Comparison of ENCODE assay signal across 32 mouse cellular contexts in the genomic region with DNA sequence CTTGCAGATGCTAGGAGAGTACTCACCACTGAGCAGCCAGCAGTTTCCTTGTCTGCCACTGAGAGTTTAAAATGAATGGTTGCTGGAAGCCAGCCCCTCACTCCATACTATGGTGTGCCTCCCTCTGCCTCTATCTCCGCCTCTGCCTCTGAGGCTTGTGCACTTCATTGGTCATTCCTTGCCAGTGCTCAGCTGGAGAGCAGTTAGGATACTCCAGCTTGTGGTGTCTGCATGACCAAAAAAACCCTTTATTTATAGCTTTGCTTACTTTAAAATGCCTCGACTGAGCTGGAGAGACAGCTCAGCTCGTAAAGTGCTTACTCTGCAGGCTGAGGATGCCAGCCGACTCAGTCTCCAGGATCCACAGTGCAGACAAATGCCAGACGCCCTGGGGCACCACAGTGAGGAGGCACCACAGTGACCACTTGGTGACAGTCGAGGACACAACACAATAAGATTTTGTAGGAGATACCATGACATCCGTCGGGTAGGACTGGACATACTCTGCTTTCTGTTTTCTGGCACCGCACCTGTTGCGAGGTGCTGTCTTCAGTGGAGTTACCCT.
DNase-seq lines count a peak whose midpoint lies in the region; ATAC-seq and TF ChIP-seq lines count a peak whose summit lies in the region.
"Had no signal": no experiment of that assay in that cellular context is flagged by ENCODE, and none has a peak within 500 bp of the region (broad histone marks: within the 10 kb centered on the region; RNA-seq: fewer than 3 reads in every experiment).

No protein-coding gene starts in this region.

- H3K4me1 ChIP-seq in forebrain, embryonic 15.5 days: peaks cover 22% of the 10 kb centered on the region
- H3K4me1 ChIP-seq in forebrain, embryonic 10.5 days: peaks cover 37% of the 10 kb centered on the region
- H3K4me1 ChIP-seq in lung, embryonic 14.5 days (ENCODE audit: insufficient read depth): no peaks in the 10 kb centered on the region
- no peaks in the 10 kb centered on the region for H3K4me1 ChIP-seq in lung, postnatal 0 days (ENCODE audit: insufficient read depth, low read depth, low read length)
- H3K4me1 ChIP-seq in neural tube, embryonic 14.5 days (ENCODE audit: control insufficient read depth, insufficient read depth, low read length): peaks cover 9% of the 10 kb centered on the region
- H3K4me1 ChIP-seq: liver, embryonic 12.5 days had no signal

- DNase-seq in forebrain, embryonic 10.5 days (ENCODE audit: extremely low spot score, low spot score): no peak
- peak; percentile 46 for DNase-seq in lung, embryonic 14.5 days
- DNase-seq in lung, postnatal 0 days (ENCODE audit: low spot score): no peak
- no peak for DNase-seq in neural tube, embryonic 10.5 days (ENCODE audit: extremely low spot score, low spot score)
- no peak for DNase-seq in layer of hippocampus, adult 18-20 months (ENCODE audit: low spot score in 2 of 2)
- DNase-seq: adrenal gland, postnatal 10 days; cerebellum, adult 11-12 months; cerebellum, adult 9-11 months; embryo, embryonic 11 days; heart, adult 2 months; heart, postnatal 4 days; kidney, adult 8-10 months; kidney, postnatal 4 days; layer of hippocampus, postnatal 36 days; left cerebral cortex, postnatal 4 days; liver, postnatal 0 days; lung, postnatal 36 days; thymus, postnatal 25 days had no signal

- peak overlapping the region; percentile 27; the same call in 1 of the 2 replicates for H3K27ac ChIP-seq in forebrain, embryonic 15.5 days (replicated peaks)
- no peak overlapping the region for H3K27ac ChIP-seq in forebrain, embryonic 10.5 days
- H3K27ac ChIP-seq in lung, embryonic 14.5 days (ENCODE audit: low read depth): no peak overlapping the region
- H3K27ac ChIP-seq in lung, postnatal 0 days (ENCODE audit: low read length): no peak overlapping the region
- H3K27ac ChIP-seq in neural tube, embryonic 14.5 days (ENCODE audit: low read depth, low read length): no peak overlapping the region
- H3K27ac ChIP-seq: embryonic facial prominence, embryonic 13.5 days; forebrain, embryonic 12.5 days; heart, adult 2 months; hindbrain, embryonic 14.5 days; kidney, postnatal 0 days; liver, embryonic 12.5 days; midbrain, embryonic 13.5 days; neural tube, embryonic 12.5 days had no signal

- no peak for TF ChIP-seq CTCF in lung, embryonic 14.5 days (IDR thresholded peaks at IDR 0.05; ENCODE audit: low read depth)
- TF ChIP-seq CTCF in lung, postnatal 0 days (IDR thresholded peaks at IDR 0.05): no peak

- no peak for ATAC-seq in forebrain, embryonic 15.5 days (replicated peaks)
- no peak for ATAC-seq in lung, embryonic 14.5 days (ENCODE audit: insufficient read depth)
- ATAC-seq in lung, postnatal 0 days: no peak
- ATAC-seq in neural tube, embryonic 14.5 days (ENCODE audit: low read depth): peak; percentile 53; the same call in 1 of the 2 replicates
- ATAC-seq: inflammation-experienced regulatory T-cells, adult 6 months; liver, embryonic 12.5 days; liver, postnatal 0 days; midbrain, embryonic 13.5 days had no signal

- no peak overlapping the region for H3K4me3 ChIP-seq in forebrain, embryonic 15.5 days
- no peak overlapping the region for H3K4me3 ChIP-seq in forebrain, embryonic 10.5 days
- no peak overlapping the region for H3K4me3 ChIP-seq in lung, embryonic 14.5 days (ENCODE audit: low read depth, low read length)
- no peak overlapping the region for H3K4me3 ChIP-seq in lung, postnatal 0 days (ENCODE audit: low read depth, low read length)
- no peak overlapping the region for H3K4me3 ChIP-seq in neural tube, embryonic 14.5 days (ENCODE audit: low read depth, low read length)
- H3K4me3 ChIP-seq: embryonic facial prominence, embryonic 13.5 days; erythroblast, embryonic 14.5 days; forebrain, embryonic 12.5 days; heart, adult 2 months; heart, embryonic 12.5 days; liver, embryonic 12.5 days; megakaryocyte, embryonic 14.5 days; midbrain, embryonic 13.5 days; neural tube, embryonic 12.5 days had no signal

- H3K9ac ChIP-seq in forebrain, embryonic 15.5 days (replicated peaks): no peak overlapping the region
- H3K9ac ChIP-seq in lung, embryonic 14.5 days: no peak overlapping the region
- no peak overlapping the region for H3K9ac ChIP-seq in lung, postnatal 0 days (replicated peaks; ENCODE audit: low read depth)
- H3K9ac ChIP-seq in neural tube, embryonic 14.5 days (replicated peaks; ENCODE audit: low read depth, low read length): no peak overlapping the region
- H3K9ac ChIP-seq: embryonic facial prominence, embryonic 13.5 days; forebrain, embryonic 12.5 days; heart, embryonic 12.5 days; hindbrain, embryonic 14.5 days; liver, embryonic 12.5 days; liver, postnatal 0 days; midbrain, embryonic 13.5 days; neural tube, embryonic 12.5 days had no signal

- no peaks in the 10 kb centered on the region for H3K9me3 ChIP-seq in forebrain, embryonic 15.5 days
- no peaks in the 10 kb centered on the region for H3K9me3 ChIP-seq in forebrain, embryonic 10.5 days
- no peaks in the 10 kb centered on the region for H3K9me3 ChIP-seq in lung, embryonic 14.5 days (ENCODE audit: low read depth, low read length)
- H3K9me3 ChIP-seq in lung, postnatal 0 days (ENCODE audit: low read length): no peaks in the 10 kb centered on the region
- H3K9me3 ChIP-seq in neural tube, embryonic 14.5 days (ENCODE audit: control insufficient read depth, low read length): no peaks in the 10 kb centered on the region
- H3K9me3 ChIP-seq: embryonic facial prominence, embryonic 13.5 days; forebrain, embryonic 12.5 days; heart, embryonic 12.5 days; liver, embryonic 12.5 days; megakaryocyte, embryonic 14.5 days; midbrain, embryonic 13.5 days; neural tube, embryonic 12.5 days had no signal

- no peak overlapping the region for H3K4me2 ChIP-seq in forebrain, embryonic 15.5 days (replicated peaks)
- no peak overlapping the region for H3K4me2 ChIP-seq in lung, embryonic 14.5 days
- H3K4me2 ChIP-seq in lung, postnatal 0 days (replicated peaks; ENCODE audit: low read depth, low read length): no peak overlapping the region
- no peak overlapping the region for H3K4me2 ChIP-seq in neural tube, embryonic 14.5 days (ENCODE audit: low read depth, low read length)
- H3K4me2 ChIP-seq: embryonic facial prominence, embryonic 13.5 days; forebrain, embryonic 12.5 days; heart, embryonic 12.5 days; hindbrain, embryonic 14.5 days; liver, embryonic 12.5 days; midbrain, embryonic 13.5 days; neural tube, embryonic 12.5 days had no signal

- no peaks in the 10 kb centered on the region for H3K27me3 ChIP-seq in forebrain, embryonic 15.5 days
- no peaks in the 10 kb centered on the region for H3K27me3 ChIP-seq in forebrain, embryonic 10.5 days (ENCODE audit: poor library complexity, severe bottlenecking)
- no peaks in the 10 kb centered on the region for H3K27me3 ChIP-seq in lung, embryonic 14.5 days (ENCODE audit: insufficient read depth, low read length)
- no peaks in the 10 kb centered on the region for H3K27me3 ChIP-seq in lung, postnatal 0 days (replicated peaks; ENCODE audit: insufficient read depth, low read length)
- no peaks in the 10 kb centered on the region for H3K27me3 ChIP-seq in neural tube, embryonic 14.5 days (ENCODE audit: control insufficient read depth, insufficient read depth, low read length)
- H3K27me3 ChIP-seq: forebrain, embryonic 12.5 days; midbrain, embryonic 13.5 days; neural tube, embryonic 12.5 days had no signal

- no peaks in the 10 kb centered on the region for H3K36me3 ChIP-seq in forebrain, embryonic 15.5 days
- H3K36me3 ChIP-seq in forebrain, embryonic 10.5 days (replicated peaks): no peaks in the 10 kb centered on the region
- H3K36me3 ChIP-seq in lung, embryonic 14.5 days (ENCODE audit: insufficient read depth): no peaks in the 10 kb centered on the region
- H3K36me3 ChIP-seq in lung, postnatal 0 days (ENCODE audit: insufficient read depth, low read length): no peaks in the 10 kb centered on the region
- no peaks in the 10 kb centered on the region for H3K36me3 ChIP-seq in neural tube, embryonic 14.5 days (ENCODE audit: control insufficient read depth, insufficient read depth, low read length)
- H3K36me3 ChIP-seq: embryonic facial prominence, embryonic 13.5 days; forebrain, embryonic 12.5 days; G1E; heart, embryonic 12.5 days; liver, embryonic 12.5 days; neural tube, embryonic 12.5 days had no signal

- TF ChIP-seq EP300 in lung, postnatal 0 days (IDR thresholded peaks at IDR 0.05): no peak

- 69% methylated on average over 10 of the region's 10 CpGs for WGBS in forebrain, embryonic 15.5 days
- 71% methylated on average over 10 of the region's 10 CpGs for WGBS in forebrain, embryonic 10.5 days
- WGBS in lung, embryonic 14.5 days: 53% methylated on average over 10 of the region's 10 CpGs
- 62% methylated on average over 10 of the region's 10 CpGs for WGBS in lung, postnatal 0 days
- 50% methylated on average over 10 of the region's 10 CpGs for WGBS in neural tube, embryonic 14.5 days
